In the genomic region with DNA sequence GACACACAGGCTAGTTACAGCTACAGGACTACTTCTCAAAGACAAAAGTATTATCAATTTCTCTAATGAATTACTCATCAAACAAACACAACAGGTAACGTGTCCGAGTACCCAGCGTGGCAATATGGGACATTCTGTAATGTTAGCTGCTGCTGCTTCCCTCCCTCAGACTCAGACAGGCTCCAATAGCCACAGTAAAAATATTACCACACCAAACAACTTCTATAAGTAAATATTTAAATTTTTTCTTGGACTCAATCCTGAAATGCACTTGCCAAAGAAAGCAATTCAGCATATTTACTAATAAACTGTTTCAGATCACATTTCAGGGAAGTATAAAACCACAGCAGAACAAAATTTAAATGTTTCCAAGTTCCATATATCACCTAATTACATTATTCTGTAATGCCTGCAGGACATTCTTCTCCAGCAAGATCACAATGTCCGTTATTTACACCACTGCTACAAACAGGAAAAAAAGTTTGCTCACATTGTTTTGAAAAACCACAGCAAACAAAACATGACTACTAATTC, we compare ENCODE assay signal across 13 mouse cellular contexts. TPM values are rescaled to one million over a fixed set of nuclear protein-coding genes. Genes with fewer than 3 reads are reported as not detected.
"Had no signal": no experiment of that assay in that cellular context is flagged by ENCODE, and none has a peak within 500 bp of the region (broad histone marks: within the 10 kb centered on the region; RNA-seq: fewer than 3 reads in every experiment).

No protein-coding gene starts in this region.

- H3K9ac ChIP-seq: liver, embryonic 15.5 days; midbrain, embryonic 13.5 days; stomach, embryonic 15.5 days had no signal

- H3K4me3 ChIP-seq: left cerebral cortex, adult 2 months; limb, embryonic 10.5 days; liver, embryonic 15.5 days; midbrain, embryonic 13.5 days; stomach, embryonic 15.5 days had no signal

- H3K36me3 ChIP-seq: liver, embryonic 15.5 days; midbrain, embryonic 13.5 days; stomach, embryonic 15.5 days had no signal

- DNase-seq: kidney, adult 2 months; kidney, postnatal 14 days; lung, adult 2 months; right cerebral cortex, postnatal 14 days; thymus, adult 2 months; thymus, postnatal 25 days had no signal

- H3K27ac ChIP-seq: left cerebral cortex, adult 2 months; limb, embryonic 10.5 days; midbrain, embryonic 13.5 days; stomach, embryonic 15.5 days had no signal

- H3K9me3 ChIP-seq: limb, embryonic 10.5 days; liver, embryonic 15.5 days; midbrain, embryonic 13.5 days; stomach, embryonic 15.5 days had no signal

- ATAC-seq: midbrain, embryonic 13.5 days had no signal

- H3K4me2 ChIP-seq: liver, embryonic 11.5 days; liver, embryonic 15.5 days; midbrain, embryonic 13.5 days; stomach, embryonic 15.5 days had no signal

- H3K4me1 ChIP-seq: limb, embryonic 10.5 days had no signal

- H3K27me3 ChIP-seq: liver, embryonic 15.5 days; midbrain, embryonic 13.5 days; stomach, embryonic 15.5 days had no signal

RNA-seq across cellular contexts. Expression of gene Htr6, which starts 45.0 kb away (rescaled TPM):
- polyA plus RNA-seq: kidney, adult 2 months; limb, embryonic 10.5 days; liver, embryonic 11.5 days; liver, embryonic 15.5 days; spleen, adult 2 months; stomach, embryonic 15.5 days; thymus, adult 2 months had no signal
